In the genomic region with DNA sequence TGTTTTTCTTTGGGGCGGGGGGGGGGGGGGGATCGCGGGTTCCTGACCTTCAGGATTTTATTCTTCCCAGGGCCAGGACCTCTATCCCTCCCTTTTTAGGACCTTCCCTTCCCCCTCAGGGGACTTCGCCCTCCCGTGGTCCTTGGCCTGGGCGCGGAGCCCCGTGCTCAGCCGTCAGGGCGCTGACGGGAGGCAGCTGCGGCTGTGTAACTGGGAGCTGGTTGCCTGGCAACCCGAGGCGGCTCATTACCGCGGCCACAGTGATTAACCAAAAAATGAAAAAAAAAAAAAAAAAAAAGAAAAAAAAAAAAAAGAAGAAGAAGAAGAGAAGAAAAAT, we compare ENCODE assay signal across 9 mouse cellular contexts. TPM values are rescaled to one million over a fixed set of nuclear protein-coding genes. Genes with fewer than 3 reads are reported as not detected.
A peak's percentile ranks its signal among the peaks of the same experiment; 100 is the strongest.
DNase-seq lines count a peak whose midpoint lies in the region; ATAC-seq and TF ChIP-seq lines count a peak whose summit lies in the region.
"Had no signal": no experiment of that assay in that cellular context is flagged by ENCODE, and none has a peak within 500 bp of the region (broad histone marks: within the 10 kb centered on the region; RNA-seq: fewer than 3 reads in every experiment).

No protein-coding gene starts in this region.

- H3K9ac ChIP-seq in hindbrain, embryonic 13.5 days, result no peak overlapping the region

- no peak overlapping the region for H3K27ac ChIP-seq in kidney, adult 2 months (ENCODE audit: insufficient read depth, low read depth, low read length)
- peak overlapping the region; percentile 41; the same call in 1 of the 2 replicates for H3K27ac ChIP-seq in forebrain, embryonic 10.5 days
- peak overlapping the region; percentile 70 for H3K27ac ChIP-seq in hindbrain, embryonic 13.5 days

- H3K9me3 ChIP-seq in forebrain, embryonic 10.5 days, result no peaks in the 10 kb centered on the region
- H3K9me3 ChIP-seq in hindbrain, embryonic 13.5 days, result no peaks in the 10 kb centered on the region

- H3K27me3 ChIP-seq in kidney, adult 2 months (replicated peaks; ENCODE audit: control insufficient read depth, insufficient read depth, low read length), result peaks cover 10% of the 10 kb centered on the region
- peaks cover 100% of the 10 kb centered on the region for H3K27me3 ChIP-seq in forebrain, embryonic 10.5 days (ENCODE audit: poor library complexity, severe bottlenecking)
- H3K27me3 ChIP-seq in hindbrain, embryonic 13.5 days, result peaks cover 91% of the 10 kb centered on the region

- H3K4me1 ChIP-seq in kidney, adult 2 months (ENCODE audit: control insufficient read depth, insufficient read depth, low read length), result no peaks in the 10 kb centered on the region
- H3K4me1 ChIP-seq in forebrain, embryonic 10.5 days, result peaks cover 70% of the 10 kb centered on the region
- peaks cover 63% of the 10 kb centered on the region for H3K4me1 ChIP-seq in hindbrain, embryonic 13.5 days (replicated peaks)

- 2% methylated on average over 16 of the region's 16 CpGs for WGBS in kidney, adult 2 months
- WGBS in forebrain, embryonic 10.5 days, result under 1% methylated on average over 16 of the region's 16 CpGs
- under 1% methylated on average over 16 of the region's 16 CpGs for WGBS in hindbrain, embryonic 13.5 days

- peak; percentile 50; the same call in 1 of the 2 replicates for ATAC-seq in hindbrain, embryonic 13.5 days (ENCODE audit: low FRiP score)
- no peak for ATAC-seq in CD4-positive, CD25-positive, alpha-beta regulatory T cell, adult 4 months

- DNase-seq in kidney, adult 2 months, result peak; percentile 41
- DNase-seq in kidney, adult 18-20 months, result no peak
- DNase-seq in forebrain, embryonic 10.5 days (ENCODE audit: extremely low spot score, low spot score), result peak; percentile 68
- DNase-seq in lung, postnatal 36 days, result peak; percentile 42
- DNase-seq in frontal cortex, postnatal 25 days (ENCODE audit: low spot score in 2 of 2), result no peak
- DNase-seq in gastrocnemius, postnatal 4 days (ENCODE audit: low spot score in 2 of 2), result no peak

- H3K4me2 ChIP-seq in hindbrain, embryonic 13.5 days, result peak overlapping the region; percentile 42

- no peaks in the 10 kb centered on the region for H3K36me3 ChIP-seq in kidney, adult 2 months (ENCODE audit: control insufficient read depth, insufficient read depth, low read length)
- H3K36me3 ChIP-seq in forebrain, embryonic 10.5 days (replicated peaks), result no peaks in the 10 kb centered on the region
- no peaks in the 10 kb centered on the region for H3K36me3 ChIP-seq in hindbrain, embryonic 13.5 days

- TF ChIP-seq CTCF in kidney, adult 2 months (conservative IDR thresholded peaks at IDR 0.05; ENCODE audit: insufficient read depth, insufficient read length, low read depth, low read length), result no peak

- TF ChIP-seq POLR2A in kidney, adult 2 months (IDR thresholded peaks at IDR 0.05; ENCODE audit: low read depth, low read length), result no peak

- H3K4me3 ChIP-seq in kidney, adult 2 months (ENCODE audit: insufficient read depth, low read depth, low read length), result no peak overlapping the region
- peak overlapping the region; percentile 38 for H3K4me3 ChIP-seq in forebrain, embryonic 10.5 days
- H3K4me3 ChIP-seq in hindbrain, embryonic 13.5 days, result peak overlapping the region; percentile 9
- H3K4me3 ChIP-seq: myocyte had no signal

RNA-seq across cellular contexts. Expression of gene Uncx, which starts 15.1 kb away (rescaled TPM):
- polyA plus RNA-seq in kidney, adult 2 months (2012; rRNA removed), result 1.1 and 1.5 TPM in 2 replicates
- 7.7 and 9.4 TPM in 2 replicates for polyA plus RNA-seq in forebrain, embryonic 10.5 days (2016; fragmentation: Nextera tagmentation; extraction: Ambion mirVana)
- 48.8 and 60.7 TPM in 2 replicates for polyA plus RNA-seq in hindbrain, embryonic 13.5 days (2015; fragmentation: Nextera tagmentation; extraction: Ambion mirVana)
- not detected for polyA plus RNA-seq in CD4-positive, CD25-positive, alpha-beta regulatory T cell, adult 4 months (2017; shearing (Covaris generic))
- total RNA-seq in gastrocnemius, postnatal 4 days (2021), result not detected
- polyA plus RNA-seq: myocyte had no signal

Comparison
In these comparisons a context has a peak if more than half of its experiments do, and no peak if none do; other contexts are left out.
1. DNase-seq: peak in kidney, adult 2 months (single experiment), forebrain, embryonic 10.5 days (single experiment) and lung, postnatal 36 days (single experiment); none in kidney, adult 18-20 months (single experiment), frontal cortex, postnatal 25 days (0 of 2) and gastrocnemius, postnatal 4 days (0 of 2).